Mouse (Mus musculus) layer of hippocampus, adult 11-12 months (tissue): ENCODE data around the gene Mical3.
A peak's percentile ranks its signal among the peaks of the same experiment; 100 is the strongest.

Source experiments
- DNase-seq: peaks from one replicate; pipeline ENCODE4 v3.0.0; 2022; ENCODE audit warnings: low spot score

The Mical3 gene

GRCm38 (mm10) chr6:121109181-121109981 is 21.4 kb downstream of the Mical3 start:
- peak; percentile 32 for DNase-seq

- DNase-seq, result no peak
Observed at GRCm38 (mm10) chr6:121108075-121108474, 22.7 kb downstream of the Mical3 start.

GRCm38 (mm10) chr6:121106711-121107405 is 23.9 kb downstream of the Mical3 start:
- DNase-seq, result no peak

GRCm38 (mm10) chr6:121105726-121106125 is 25.1 kb downstream of the Mical3 start:
- no peak for DNase-seq

- DNase-seq, result no peak
Observed at GRCm38 (mm10) chr6:121103406-121104171, 27.2 kb downstream of the Mical3 start.

GRCm38 (mm10) chr6:121102941-121103340 is 27.9 kb downstream of the Mical3 start:
- DNase-seq, result no peak

GRCm38 (mm10) chr6:121102084-121102483 is 28.7 kb downstream of the Mical3 start:
- DNase-seq, result no peak

GRCm38 (mm10) chr6:121101201-121101600 is 29.6 kb downstream of the Mical3 start:
- DNase-seq, result no peak

- no peak for DNase-seq
Observed at GRCm38 (mm10) chr6:121099831-121100230, 31.0 kb downstream of the Mical3 start.

- no peak for DNase-seq
Observed at GRCm38 (mm10) chr6:121099228-121099608, 31.6 kb downstream of the Mical3 start.

GRCm38 (mm10) chr6:121098511-121099227 is 32.1 kb downstream of the Mical3 start:
- DNase-seq, result no peak

GRCm38 (mm10) chr6:121098109-121098508 is 32.7 kb downstream of the Mical3 start:
- DNase-seq, result no peak

GRCm38 (mm10) chr6:121096862-121097261 is 33.9 kb downstream of the Mical3 start:
- no peak for DNase-seq

GRCm38 (mm10) chr6:121096390-121096789 is 34.4 kb downstream of the Mical3 start:
- no peak for DNase-seq

GRCm38 (mm10) chr6:121093662-121094408 is 37.0 kb downstream of the Mical3 start:
- DNase-seq, result no peak

- no peak for DNase-seq
Observed at GRCm38 (mm10) chr6:121090786-121091185, 40.0 kb downstream of the Mical3 start.

- DNase-seq, result no peak
Observed at GRCm38 (mm10) chr6:121087586-121088245, 43.1 kb downstream of the Mical3 start.

GRCm38 (mm10) chr6:121087127-121087526 is 43.7 kb downstream of the Mical3 start:
- no peak for DNase-seq

GRCm38 (mm10) chr6:121086226-121086625 is 44.6 kb downstream of the Mical3 start:
- no peak for DNase-seq

- DNase-seq, result no peak
Observed at GRCm38 (mm10) chr6:121084050-121084480, 46.7 kb downstream of the Mical3 start.

GRCm38 (mm10) chr6:121082094-121082473 is 48.7 kb downstream of the Mical3 start:
- DNase-seq, result no peak
